Mouse (Mus musculus): Measurements from ENCODE around the gene Tvp23b. TPM values are rescaled to one million over a fixed set of nuclear protein-coding genes. Genes with fewer than 3 reads are reported as not detected.

Tvp23b gene
- polyA plus RNA-seq (2014; fragmentation: Nextera tagmentation; extraction: Ambion mirVana), result 40.5 and 43.7 TPM in 2 replicates

DNA sequence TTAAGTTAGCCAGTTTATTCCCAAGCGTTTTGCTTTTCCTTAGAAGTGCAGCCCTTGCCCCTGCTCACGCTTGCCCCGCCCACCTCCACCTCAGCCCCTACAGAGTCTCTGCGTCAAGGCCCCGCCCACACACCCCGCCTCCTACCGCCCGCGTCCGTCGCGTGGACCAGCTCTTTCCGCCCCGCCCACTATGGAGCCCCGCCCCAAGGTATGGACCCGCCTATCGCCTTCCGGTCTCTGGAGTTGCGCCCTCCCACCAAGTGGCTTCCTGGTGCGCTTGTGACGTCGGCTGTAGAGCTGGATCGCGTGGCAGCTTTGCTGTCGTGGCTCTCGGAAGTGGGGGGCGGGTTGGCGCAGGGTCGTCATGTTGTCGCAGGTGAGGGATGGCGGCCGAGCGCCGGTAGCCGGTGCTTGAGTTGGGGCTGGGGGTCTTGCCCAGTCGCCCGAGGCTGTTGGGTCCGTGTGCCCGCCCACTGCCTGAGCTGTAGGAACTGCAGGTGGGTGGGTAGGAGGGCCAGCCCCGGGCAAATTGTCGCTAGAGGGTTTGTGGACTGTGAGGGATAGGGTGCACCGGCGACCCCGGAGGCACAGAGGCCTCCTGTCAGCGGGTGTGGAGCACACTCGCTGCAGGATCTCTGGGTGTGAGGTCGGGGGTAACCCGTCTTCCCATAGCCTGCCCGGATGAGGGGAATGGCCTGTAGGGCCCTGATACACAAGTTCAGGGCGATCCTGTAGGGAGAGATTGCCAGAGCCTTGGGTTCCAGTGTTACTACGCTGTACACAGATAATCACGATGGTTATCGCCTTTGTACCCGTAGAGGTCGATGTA lies at the start of gene Tvp23b:
Tvp23b (plus strand) TSS at position 236 of the 829 bp plus-strand sequence.
- Histone ChIP-seq H3K9me3 (ENCODE audit: control insufficient read depth, low read length) (no peaks in the 10 kb centered on the region), H3K4me3 (ENCODE audit: low read depth, low read length) (peak within 1 kb of the TSS; percentile 76), H3K4me2 (ENCODE audit: low read depth, severe bottlenecking) (peak within 1 kb of the TSS; percentile 62), H3K36me3 (ENCODE audit: control insufficient read depth, insufficient read depth, low read length) (no peaks in the 10 kb centered on the region; the same call in 1 of the 2 replicates), H3K27me3 (ENCODE audit: control insufficient read depth, insufficient read depth, low read length) (no peaks in the 10 kb centered on the region), H3K9ac (ENCODE audit: low read length) (peak within 1 kb of the TSS; percentile 79), H3K4me1 (ENCODE audit: control insufficient read depth, insufficient read depth, low read length) (no peaks in the 10 kb centered on the region), H3K27ac (replicated peaks; ENCODE audit: low read depth, low read length) (peak within 1 kb of the TSS; percentile 60; the same call in 1 of the 2 replicates)
- peak; percentile 98 for ATAC-seq (ENCODE audit: insufficient number of reproducible peaks, low FRiP score, low TSS enrichment, low read depth)
- peak; percentile 100 for DNase-seq (ENCODE audit: low spot score)
- 1% methylated on average over 55 of the region's 55 CpGs for WGBS

DNA sequence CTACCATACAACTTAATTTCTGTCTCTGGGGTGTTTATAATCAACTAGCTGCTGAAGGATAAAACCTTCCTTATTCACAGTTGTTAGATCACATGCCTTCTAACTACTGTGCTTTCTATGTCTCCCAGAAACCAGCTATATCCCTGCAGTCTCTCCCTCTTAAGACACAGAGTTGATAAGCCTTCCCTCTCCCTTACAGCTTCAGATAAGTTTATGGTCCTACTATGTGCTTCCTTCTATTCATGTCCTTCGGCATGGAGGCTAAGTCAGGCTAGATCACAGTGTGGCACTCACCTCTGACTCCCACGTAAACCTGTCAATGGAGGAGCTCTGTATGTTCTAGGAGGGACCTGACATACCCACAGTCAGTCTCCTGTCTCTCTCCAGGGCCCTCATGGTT lies 48.9 kb upstream of the Tvp23b start:
- 91% methylated on average over 2 of the region's 2 CpGs for WGBS
- DNase-seq (ENCODE audit: low spot score) (no peak), ATAC-seq (ENCODE audit: insufficient number of reproducible peaks, low FRiP score, low TSS enrichment, low read depth) (no peak)
- Histone ChIP-seq H3K4me1 (ENCODE audit: control insufficient read depth, insufficient read depth, low read length) (no peaks in the 10 kb centered on the region), H3K27ac (replicated peaks; ENCODE audit: low read depth, low read length) (no peak overlapping the region), H3K9me3 (ENCODE audit: control insufficient read depth, low read length) (no peaks in the 10 kb centered on the region), H3K36me3 (ENCODE audit: control insufficient read depth, insufficient read depth, low read length) (no peaks in the 10 kb centered on the region; the same call in 1 of the 2 replicates), H3K27me3 (ENCODE audit: control insufficient read depth, insufficient read depth, low read length) (no peaks in the 10 kb centered on the region), H3K4me2 (ENCODE audit: low read depth, severe bottlenecking) (no peak overlapping the region), H3K9ac (ENCODE audit: low read length) (no peak overlapping the region), H3K4me3 (ENCODE audit: low read depth, low read length) (no peak overlapping the region)

GRCm38 (mm10) chr11:62831906-62832305 lies 47.3 kb upstream of the Tvp23b start:
- H3K36me3 ChIP-seq (ENCODE audit: control insufficient read depth, insufficient read depth, low read length), result no peaks in the 10 kb centered on the region; the same call in 1 of the 2 replicates
- H3K9ac ChIP-seq (ENCODE audit: low read length), result no peak overlapping the region
- no peak overlapping the region for H3K27ac ChIP-seq (replicated peaks; ENCODE audit: low read depth, low read length)
- H3K9me3 ChIP-seq (ENCODE audit: control insufficient read depth, low read length), result no peaks in the 10 kb centered on the region
- no peak overlapping the region for H3K4me3 ChIP-seq (ENCODE audit: low read depth, low read length)
- ATAC-seq (ENCODE audit: insufficient number of reproducible peaks, low FRiP score, low TSS enrichment, low read depth) (no peak), DNase-seq (ENCODE audit: low spot score) (no peak)
- no peak overlapping the region for H3K4me2 ChIP-seq (ENCODE audit: low read depth, severe bottlenecking)
- H3K4me1 ChIP-seq (ENCODE audit: control insufficient read depth, insufficient read depth, low read length), result no peaks in the 10 kb centered on the region
- no peaks in the 10 kb centered on the region for H3K27me3 ChIP-seq (ENCODE audit: control insufficient read depth, insufficient read depth, low read length)

- Histone ChIP-seq H3K27ac (replicated peaks; ENCODE audit: low read depth, low read length) (no peak overlapping the region), H3K9me3 (ENCODE audit: control insufficient read depth, low read length) (no peaks in the 10 kb centered on the region)
- 87% methylated on average over 5 of the region's 5 CpGs for WGBS
Measured at GRCm38 (mm10) chr11:62844562-62844961, 34.7 kb upstream of the Tvp23b start.

DNA sequence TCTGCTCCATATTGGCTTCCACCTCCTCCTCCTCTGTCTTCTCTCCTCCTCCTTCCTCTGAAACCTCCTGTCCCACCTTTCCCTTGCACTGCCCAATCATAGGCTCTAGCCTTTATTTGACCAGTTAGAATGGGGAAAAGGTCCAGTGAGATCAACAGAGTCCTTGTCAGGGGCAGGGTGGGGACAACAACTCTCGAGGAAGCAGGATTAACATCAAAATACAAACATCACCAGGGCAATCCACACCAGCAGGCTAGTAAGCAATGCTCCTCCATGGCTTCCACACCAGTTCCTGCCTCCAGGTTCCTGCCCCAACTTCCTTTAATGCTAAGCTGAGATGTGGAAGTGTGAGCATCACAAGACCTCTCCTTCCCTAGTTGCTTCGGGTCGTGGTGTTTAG lies 33.5 kb upstream of the Tvp23b start:
- Histone ChIP-seq H3K4me3 (ENCODE audit: low read depth, low read length) (no peak overlapping the region), H3K9me3 (ENCODE audit: control insufficient read depth, low read length) (no peaks in the 10 kb centered on the region), H3K36me3 (ENCODE audit: control insufficient read depth, insufficient read depth, low read length) (no peaks in the 10 kb centered on the region), H3K27me3 (ENCODE audit: control insufficient read depth, insufficient read depth, low read length) (no peaks in the 10 kb centered on the region), H3K27ac (replicated peaks; ENCODE audit: low read depth, low read length) (no peak overlapping the region), H3K9ac (ENCODE audit: low read length) (no peak overlapping the region), H3K4me2 (ENCODE audit: low read depth, severe bottlenecking) (no peak overlapping the region), H3K4me1 (ENCODE audit: control insufficient read depth, insufficient read depth, low read length) (peaks cover 9% of the 10 kb centered on the region; the same call in 1 of the 2 replicates)
- no peak for DNase-seq (ENCODE audit: low spot score)
- no peak for ATAC-seq (ENCODE audit: insufficient number of reproducible peaks, low FRiP score, low TSS enrichment, low read depth)
- WGBS, result 82% methylated on average over 3 of the region's 3 CpGs

More at GRCm38 (mm10) chr11:62844562-62844961, 34.7 kb upstream of the Tvp23b start:
- H3K4me1 ChIP-seq (ENCODE audit: control insufficient read depth, insufficient read depth, low read length), result peaks cover 9% of the 10 kb centered on the region; the same call in 1 of the 2 replicates
- DNase-seq (ENCODE audit: low spot score) (no peak), ATAC-seq (ENCODE audit: insufficient number of reproducible peaks, low FRiP score, low TSS enrichment, low read depth) (no peak)
- no peaks in the 10 kb centered on the region for H3K36me3 ChIP-seq (ENCODE audit: control insufficient read depth, insufficient read depth, low read length)
- no peaks in the 10 kb centered on the region for H3K27me3 ChIP-seq (ENCODE audit: control insufficient read depth, insufficient read depth, low read length)
- H3K4me2 ChIP-seq (ENCODE audit: low read depth, severe bottlenecking), result no peak overlapping the region
- no peak overlapping the region for H3K9ac ChIP-seq (ENCODE audit: low read length)
- no peak overlapping the region for H3K4me3 ChIP-seq (ENCODE audit: low read depth, low read length)

DNA sequence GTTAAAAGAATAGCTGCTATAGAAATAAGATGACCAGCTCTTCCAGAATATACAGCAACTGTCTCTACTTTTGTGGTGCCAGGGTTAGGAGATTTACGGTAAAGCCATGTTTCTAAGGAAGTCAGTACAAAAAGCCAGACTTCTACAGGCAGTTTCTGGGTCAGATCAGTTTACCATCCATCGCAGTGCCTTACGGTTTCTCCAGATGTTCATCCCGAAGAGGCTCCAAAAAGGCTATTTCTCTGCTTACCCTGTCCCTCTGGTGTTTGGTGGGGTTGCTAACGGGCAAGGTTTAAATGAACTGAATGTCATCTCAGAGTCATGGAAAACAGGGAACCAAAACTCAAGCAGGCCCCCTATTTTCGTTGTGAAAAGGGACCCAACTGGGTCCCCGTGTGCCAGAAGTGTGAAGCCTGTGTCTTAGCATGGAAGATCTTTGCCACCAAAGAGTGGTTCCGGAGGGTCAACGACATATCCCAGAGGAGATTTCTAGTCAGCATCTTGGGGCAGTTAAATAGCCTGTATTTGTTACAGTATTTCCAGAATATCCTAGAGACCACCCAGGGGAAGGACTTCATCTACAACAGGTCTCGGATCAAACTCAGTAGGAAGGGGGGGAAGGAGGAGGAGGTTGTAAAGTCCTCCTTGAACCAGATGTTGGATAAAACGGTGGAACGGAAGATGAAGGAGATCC lies 32.1 kb upstream of the Tvp23b start, which contains the start of gene Fbxw10:
Fbxw10 (plus strand) TSS at position 109 of the 694 bp plus-strand sequence.
- no peaks in the 10 kb centered on the region for H3K27me3 ChIP-seq (ENCODE audit: control insufficient read depth, insufficient read depth, low read length)

GRCm38 (mm10) chr11:62847655-62848191 lies 31.5 kb upstream of the Tvp23b start:
- H3K27ac ChIP-seq (replicated peaks; ENCODE audit: low read depth, low read length), result peak overlapping the region; percentile 78; the same call in 1 of the 2 replicates
- peaks cover 9% of the 10 kb centered on the region; the same call in 1 of the 2 replicates for H3K4me1 ChIP-seq (ENCODE audit: control insufficient read depth, insufficient read depth, low read length)
- no peak for ATAC-seq (ENCODE audit: insufficient number of reproducible peaks, low FRiP score, low TSS enrichment, low read depth)
- 38% methylated on average over 4 of the region's 4 CpGs for WGBS
- peak overlapping the region; percentile 43; the same call in 1 of the 2 replicates for H3K4me2 ChIP-seq (ENCODE audit: low read depth, severe bottlenecking)
- H3K4me3 ChIP-seq (ENCODE audit: low read depth, low read length), result no peak overlapping the region
- no peaks in the 10 kb centered on the region for H3K36me3 ChIP-seq (ENCODE audit: control insufficient read depth, insufficient read depth, low read length)
- no peak for DNase-seq (ENCODE audit: low spot score)
- H3K9me3 ChIP-seq (ENCODE audit: control insufficient read depth, low read length), result no peaks in the 10 kb centered on the region
- no peak overlapping the region for H3K9ac ChIP-seq (ENCODE audit: low read length)
- H3K27me3 ChIP-seq (ENCODE audit: control insufficient read depth, insufficient read depth, low read length), result no peaks in the 10 kb centered on the region

More for the DNA sequence above, 32.1 kb upstream of the Tvp23b start, which contains the start of gene Fbxw10:
- 14% methylated on average over 12 of the region's 12 CpGs for WGBS
- Histone ChIP-seq H3K4me1 (ENCODE audit: control insufficient read depth, insufficient read depth, low read length) (peaks cover 9% of the 10 kb centered on the region; the same call in 1 of the 2 replicates), H3K4me3 (ENCODE audit: low read depth, low read length) (no peak within 1 kb of the TSS), H3K9me3 (ENCODE audit: control insufficient read depth, low read length) (no peaks in the 10 kb centered on the region), H3K36me3 (ENCODE audit: control insufficient read depth, insufficient read depth, low read length) (no peaks in the 10 kb centered on the region), H3K4me2 (ENCODE audit: low read depth, severe bottlenecking) (peak within 1 kb of the TSS; percentile 43), H3K27ac (replicated peaks; ENCODE audit: low read depth, low read length) (peak within 1 kb of the TSS; percentile 78), H3K9ac (ENCODE audit: low read length) (peak within 1 kb of the TSS; percentile 28)
- DNase-seq (ENCODE audit: low spot score) (peak; percentile 54), ATAC-seq (ENCODE audit: insufficient number of reproducible peaks, low FRiP score, low TSS enrichment, low read depth) (no peak)

DNA sequence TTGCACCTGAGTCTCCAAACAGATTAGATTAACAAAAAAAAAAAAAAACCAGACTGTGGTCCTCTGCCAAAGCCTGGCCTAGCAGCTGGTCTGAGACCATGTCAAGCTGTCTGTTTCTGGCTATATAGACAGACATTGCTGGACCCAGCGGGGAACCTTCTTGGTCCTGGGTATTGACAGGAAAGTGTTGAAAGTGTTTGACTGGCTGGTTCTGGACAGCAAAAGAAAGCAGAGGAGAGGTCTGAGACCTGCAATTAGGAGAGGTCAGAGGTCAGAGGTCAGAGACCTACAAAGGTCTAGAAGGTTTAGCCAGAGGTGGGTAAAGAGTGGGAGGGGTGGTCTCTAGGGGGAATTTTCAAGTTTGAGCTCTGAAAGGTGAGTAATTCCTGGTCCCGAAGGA lies 31.0 kb upstream of the Tvp23b start:
- DNase-seq (ENCODE audit: low spot score), result peak; percentile 24
- Histone ChIP-seq H3K9me3 (ENCODE audit: control insufficient read depth, low read length) (no peaks in the 10 kb centered on the region), H3K36me3 (ENCODE audit: control insufficient read depth, insufficient read depth, low read length) (no peaks in the 10 kb centered on the region), H3K27ac (replicated peaks; ENCODE audit: low read depth, low read length) (no peak overlapping the region), H3K4me1 (ENCODE audit: control insufficient read depth, insufficient read depth, low read length) (peaks cover 9% of the 10 kb centered on the region; the same call in 1 of the 2 replicates), H3K4me3 (ENCODE audit: low read depth, low read length) (no peak overlapping the region), H3K4me2 (ENCODE audit: low read depth, severe bottlenecking) (no peak overlapping the region), H3K27me3 (ENCODE audit: control insufficient read depth, insufficient read depth, low read length) (no peaks in the 10 kb centered on the region), H3K9ac (ENCODE audit: low read length) (no peak overlapping the region)
- ATAC-seq (ENCODE audit: insufficient number of reproducible peaks, low FRiP score, low TSS enrichment, low read depth), result no peak
- 26% methylated on average over 2 of the region's 2 CpGs for WGBS
